Mouse (Mus musculus): ENCODE results near the gene Lrmda.

Gene Lrmda

DNA sequence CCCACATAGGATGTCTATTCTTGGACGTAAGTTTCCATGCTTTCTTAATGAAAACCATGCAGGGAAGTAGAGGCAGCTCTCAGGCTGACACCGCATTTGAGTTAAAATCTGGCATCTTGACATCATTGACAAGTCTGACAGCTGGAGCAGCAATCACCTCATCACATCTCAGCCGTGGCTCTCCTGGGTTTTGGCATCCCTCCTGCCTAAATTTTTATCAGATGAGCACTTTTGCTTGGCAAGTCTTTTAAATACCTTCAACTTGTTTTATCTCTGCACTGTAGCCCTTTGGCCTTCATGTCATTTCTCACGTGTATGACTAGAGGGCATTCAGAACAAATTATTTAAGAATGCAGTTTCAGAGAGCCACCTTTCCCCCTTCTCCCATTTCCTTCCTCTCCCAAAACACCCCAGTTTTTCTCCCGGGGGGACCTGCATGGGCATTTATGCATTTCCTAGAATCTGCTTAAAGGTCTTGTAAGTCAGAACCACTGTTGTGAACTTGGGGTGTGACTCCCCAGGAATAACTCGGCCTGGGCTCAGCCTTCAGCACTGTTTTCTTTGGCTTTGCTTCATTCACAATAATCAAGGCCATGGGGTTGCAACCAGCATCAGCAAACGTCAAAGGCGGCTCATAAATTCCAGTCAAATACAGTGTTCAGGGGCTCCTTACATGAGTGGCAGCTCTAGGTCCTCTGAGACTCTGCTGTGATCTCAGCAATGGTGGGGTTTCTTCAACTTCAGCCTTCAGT, 975.8 kb downstream of the Lrmda start:
- DNase-seq: peak; percentile 4

DNA sequence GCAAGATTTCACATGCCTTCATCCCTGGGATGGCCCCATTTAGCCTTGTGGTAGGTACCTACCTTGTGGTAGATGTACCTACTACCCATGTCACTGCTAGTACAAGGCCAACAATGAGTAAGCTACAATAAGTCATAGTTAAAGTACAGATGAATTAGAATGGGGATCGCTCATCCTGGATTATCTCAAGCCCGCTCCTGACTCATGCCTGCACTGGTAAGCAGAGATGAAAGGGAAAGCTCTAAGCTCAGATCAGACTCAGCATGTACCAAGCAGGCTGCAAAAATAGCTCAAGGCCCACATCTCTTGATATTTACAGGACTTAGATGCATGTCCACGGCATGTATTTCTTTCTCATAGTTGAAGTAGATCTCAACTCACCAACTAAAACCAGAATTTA, 979.4 kb downstream of the Lrmda start:
- DNase-seq: no peak

DNA sequence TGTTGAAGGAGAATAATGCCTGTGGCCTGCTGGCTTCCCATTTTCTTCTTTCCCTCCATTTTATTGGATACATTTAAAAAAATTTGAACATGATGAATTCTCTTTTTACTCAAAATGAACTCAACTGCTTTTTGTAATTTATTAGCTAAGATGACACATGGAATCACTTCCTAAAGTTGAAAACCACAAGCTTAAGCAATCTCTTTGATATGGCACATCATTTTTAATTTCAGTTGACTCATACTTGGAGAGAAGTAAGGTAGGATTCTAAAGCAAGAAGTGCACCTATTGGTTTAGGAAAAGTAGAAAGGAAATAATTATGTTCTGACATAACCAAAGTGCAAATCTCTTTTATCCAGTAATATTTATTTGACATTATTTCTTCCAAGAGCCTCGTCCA, 992.5 kb downstream of the Lrmda start:
- no peak for DNase-seq

DNA sequence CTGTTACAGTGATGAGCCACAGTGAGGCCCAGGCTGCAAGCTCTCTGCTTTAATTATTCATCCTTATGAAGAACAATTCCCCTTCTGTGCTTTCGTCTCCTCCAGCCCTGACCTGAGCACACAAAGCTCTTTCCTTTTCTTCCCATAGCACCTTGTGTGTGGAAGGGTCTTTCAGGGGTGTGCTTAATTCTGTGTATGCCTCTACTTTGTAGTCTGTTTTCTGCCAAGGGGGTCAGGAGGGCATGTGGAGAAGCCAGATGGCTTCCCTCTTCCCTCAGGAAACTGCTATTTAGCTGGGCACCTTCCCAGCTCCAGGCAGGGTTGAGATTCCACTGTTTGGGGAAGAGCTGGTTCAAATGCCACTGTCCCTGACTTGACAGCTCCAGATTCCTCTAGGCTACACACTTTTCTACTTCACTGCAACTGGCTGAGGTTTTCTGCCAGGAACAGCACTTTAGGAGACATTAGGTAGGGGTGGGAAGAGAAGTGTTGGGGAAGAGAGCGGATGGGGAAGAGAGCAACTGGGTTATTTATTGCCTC, 995.3 kb downstream of the Lrmda start:
- peak; percentile 6 to 17 for DNase-seq

DNA sequence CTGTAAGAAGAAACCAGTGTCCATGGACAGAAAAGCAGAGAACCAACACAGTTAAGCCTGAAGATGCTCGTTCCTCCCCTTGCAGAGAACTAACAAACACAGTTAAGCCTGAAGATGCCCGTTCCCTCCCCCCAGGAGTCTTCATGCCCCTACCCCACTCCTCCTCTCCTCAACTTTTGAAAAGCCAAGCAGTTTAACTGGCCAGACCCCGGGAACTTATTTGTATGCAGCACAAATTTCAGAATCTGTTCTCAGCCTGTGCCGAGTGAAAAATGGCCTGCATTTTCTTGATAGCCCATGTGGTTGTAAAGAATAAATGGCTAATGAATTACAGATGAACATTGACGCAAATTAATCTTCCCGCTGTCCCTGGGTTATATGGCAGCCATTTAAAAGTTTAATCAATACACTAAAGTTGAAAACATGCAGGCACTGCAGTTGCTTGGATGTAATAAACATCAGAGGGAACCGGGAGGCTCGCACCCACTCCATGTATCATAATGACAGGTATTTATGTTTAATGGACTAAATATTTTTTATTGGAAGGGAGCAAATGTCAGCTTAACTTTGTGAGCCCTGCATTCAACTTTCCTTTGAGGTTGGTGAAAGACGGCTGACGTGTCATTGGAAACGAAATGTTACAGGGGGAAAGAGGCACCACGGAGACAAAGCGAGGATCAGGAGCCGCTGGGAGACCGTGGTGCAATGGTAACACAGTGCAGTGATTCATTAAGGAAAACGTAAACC, 996.0 kb downstream of the Lrmda start:
- no peak for DNase-seq

DNA sequence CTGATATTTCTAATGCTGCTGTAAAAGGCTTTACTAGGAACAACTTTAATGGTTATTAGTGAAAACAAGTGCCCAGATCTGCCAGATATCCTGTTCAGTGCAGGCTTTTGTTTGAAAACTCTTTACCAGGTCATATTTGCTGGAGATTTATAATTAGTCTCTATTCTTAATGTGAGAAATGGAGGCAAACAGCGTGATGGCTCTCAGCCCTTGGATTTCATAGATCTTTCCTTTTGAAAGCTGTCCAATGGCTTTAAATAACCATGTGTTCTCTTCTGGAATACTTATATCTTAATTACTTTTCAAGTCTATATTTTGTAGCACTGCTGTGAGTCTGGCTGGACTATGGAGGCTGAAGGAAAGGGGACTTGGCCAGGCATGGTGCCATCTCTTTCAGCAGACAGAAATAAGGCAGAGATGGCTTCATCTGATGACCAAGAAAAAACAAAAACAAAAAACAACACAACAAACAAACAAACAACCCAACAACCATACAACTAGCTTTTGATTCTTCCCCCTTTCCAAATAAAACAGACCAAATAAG, 996.6 kb downstream of the Lrmda start:
- no peak for DNase-seq

DNA sequence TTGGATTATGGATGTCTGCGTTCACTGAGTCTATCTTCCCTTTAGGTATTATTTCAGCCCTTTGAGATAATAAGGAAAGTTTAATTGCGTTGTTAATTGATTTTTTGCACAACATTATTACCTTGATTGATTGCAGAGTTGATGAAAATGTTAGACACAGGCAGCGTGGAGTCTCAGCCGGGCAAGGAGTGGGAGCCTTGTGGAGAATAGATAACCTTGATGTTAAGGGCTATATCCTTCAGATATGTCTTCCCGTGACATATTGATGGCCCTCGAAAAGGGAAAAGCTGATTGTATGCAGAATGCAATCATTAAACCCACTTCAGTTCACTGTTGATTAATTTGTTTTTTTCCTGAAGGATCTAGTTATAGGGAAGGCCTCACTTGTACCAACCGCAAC, 1021.5 kb downstream of the Lrmda start:
- DNase-seq: no peak

DNA sequence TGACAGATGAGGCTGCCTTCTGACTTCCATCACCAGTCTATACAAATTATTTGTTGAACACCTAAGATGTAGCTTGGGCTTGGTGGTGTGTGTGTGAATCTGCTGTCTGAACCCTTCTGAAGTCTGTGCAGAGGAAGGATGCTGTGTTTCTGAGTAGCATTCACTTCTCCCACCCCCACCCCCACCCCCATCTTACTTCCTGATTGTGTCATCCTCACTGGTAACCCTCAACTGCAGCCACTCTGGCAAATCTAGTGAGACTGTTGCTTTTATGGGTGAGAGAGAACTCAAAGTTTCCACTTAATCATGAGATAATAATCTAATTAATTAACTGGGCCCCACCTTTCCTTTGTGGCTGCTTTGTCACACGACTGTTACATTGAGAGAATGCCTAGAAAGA, 1025.8 kb downstream of the Lrmda start:
- no peak for DNase-seq

DNA sequence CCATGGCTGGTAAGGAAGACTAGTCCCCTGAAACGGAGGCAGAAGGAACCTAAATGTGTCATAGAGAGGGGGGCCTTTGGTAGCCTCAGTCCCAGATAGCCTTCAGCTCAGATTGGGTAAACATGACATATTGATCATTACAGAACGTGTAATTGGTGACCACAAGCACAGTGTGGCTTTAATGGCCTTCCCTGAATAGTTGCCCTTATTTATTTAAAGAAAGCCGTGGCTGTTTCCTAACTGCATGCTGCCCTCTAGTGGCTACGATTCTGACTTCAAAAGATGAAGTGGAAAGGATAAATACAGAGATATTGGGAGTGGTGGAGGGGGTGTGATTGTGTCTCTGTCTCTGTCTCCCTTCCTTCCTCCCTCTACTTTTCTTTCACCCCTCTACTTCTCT, 1026.8 kb downstream of the Lrmda start:
- peak; percentile 57 to 79 for DNase-seq

DNA sequence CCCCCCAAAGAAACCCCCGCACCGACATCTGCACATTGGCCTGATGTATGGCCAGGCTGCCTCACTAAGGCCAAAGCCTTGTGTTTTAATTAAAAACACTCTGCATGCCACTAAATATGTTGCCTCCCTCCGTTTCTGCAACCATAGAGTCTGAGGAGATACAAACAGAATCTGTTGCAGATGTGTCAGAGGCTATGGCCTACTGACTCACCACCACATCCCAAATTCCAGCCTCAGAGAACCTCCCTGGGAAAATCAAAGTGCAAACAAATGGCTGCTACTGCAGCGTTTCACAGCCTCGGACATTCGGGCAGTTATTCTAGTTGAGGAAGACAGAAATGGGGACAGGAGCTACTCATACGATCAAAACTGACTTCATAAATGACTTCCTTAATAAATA, 1031.9 kb downstream of the Lrmda start:
- DNase-seq: no peak

DNA sequence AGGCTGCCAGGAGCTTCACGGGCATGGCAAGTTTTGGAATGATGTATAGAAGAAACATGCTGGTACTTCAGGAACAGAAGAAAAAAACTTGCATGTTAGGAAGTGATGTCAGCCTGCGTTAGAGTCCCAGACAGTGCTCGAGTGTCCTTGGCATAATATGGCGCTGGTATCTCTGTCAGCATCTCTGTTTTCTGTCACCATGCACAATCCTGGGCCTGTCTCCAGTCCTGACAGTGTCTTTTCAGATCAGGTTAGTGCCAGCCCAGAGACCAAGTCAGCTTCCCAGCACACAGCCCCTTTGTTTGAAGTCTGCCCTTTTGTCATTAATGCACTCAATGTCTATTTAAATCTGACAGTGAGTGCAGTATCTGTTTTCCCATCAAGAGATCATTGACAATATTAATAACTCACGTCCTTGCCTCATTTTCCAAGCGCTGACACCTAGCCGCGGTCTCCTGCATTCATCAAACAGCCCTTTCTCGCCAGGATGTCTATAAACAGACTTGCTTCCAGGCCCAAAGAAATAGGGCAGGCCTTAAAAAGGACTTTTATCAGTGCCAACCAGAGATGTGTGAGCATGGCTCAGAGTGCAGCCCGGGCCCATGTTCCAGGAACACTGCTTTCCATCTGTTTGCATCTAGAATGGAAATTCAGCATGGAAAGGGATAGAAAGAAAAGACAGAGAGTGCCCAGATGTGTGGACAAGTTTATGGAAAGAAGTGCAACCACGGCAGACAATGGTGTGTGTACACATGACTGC, 1033.5 kb downstream of the Lrmda start:
- no peak for DNase-seq

DNA sequence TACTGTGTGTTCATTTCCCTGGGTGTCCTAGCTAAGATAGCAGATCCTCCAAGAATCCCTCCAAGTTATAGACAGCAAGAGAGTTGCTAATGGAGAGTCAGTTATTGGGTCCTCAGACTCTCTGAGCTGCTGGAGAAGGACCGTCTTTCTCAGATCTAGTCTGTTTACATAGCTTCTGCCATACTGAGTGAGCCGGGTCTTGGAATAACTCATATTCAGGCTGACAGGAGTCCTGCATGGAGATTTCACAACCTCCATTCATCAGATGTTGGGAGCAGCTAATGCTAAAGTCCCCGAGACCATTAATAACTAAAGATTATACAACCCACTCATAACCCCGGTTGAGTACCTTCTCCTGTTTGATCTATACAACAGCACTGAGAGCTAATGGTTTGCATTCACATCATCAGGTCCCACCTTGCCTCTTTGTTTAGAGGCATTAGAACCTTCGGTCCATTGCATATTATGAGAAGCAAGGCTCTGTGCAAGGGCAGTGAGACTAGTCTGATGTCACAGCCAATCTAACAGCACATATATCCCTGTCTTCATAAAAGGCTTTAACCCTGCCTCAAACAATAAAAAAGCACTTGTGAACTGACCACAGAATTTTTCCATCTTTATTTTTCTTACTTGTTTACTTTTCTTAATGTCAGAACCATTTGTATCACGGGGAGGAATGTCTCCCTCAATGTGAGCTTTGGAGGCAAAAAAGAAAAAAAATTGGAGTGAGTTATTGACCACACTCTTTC, 1037.9 kb downstream of the Lrmda start:
- no peak for DNase-seq

DNA sequence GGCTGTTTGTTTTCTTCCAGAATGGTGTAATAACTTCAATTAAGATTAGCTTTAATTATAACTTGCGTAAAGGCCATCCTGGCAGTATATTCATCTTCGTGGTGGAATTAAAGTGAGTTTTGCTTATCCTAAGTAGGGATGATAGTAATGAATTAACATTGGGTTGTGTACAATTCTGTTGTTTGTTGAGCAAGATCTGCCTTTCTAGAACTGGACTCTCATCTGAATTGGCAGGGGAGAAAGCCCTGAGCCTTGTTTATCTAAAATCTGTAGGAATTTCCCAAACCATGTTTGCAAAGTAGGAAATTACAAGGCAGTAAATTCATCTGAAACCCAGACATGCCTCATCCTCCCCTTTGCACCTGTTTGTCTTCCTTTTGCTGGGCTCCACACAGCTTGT, 1038.5 kb downstream of the Lrmda start:
- DNase-seq: no peak

DNA sequence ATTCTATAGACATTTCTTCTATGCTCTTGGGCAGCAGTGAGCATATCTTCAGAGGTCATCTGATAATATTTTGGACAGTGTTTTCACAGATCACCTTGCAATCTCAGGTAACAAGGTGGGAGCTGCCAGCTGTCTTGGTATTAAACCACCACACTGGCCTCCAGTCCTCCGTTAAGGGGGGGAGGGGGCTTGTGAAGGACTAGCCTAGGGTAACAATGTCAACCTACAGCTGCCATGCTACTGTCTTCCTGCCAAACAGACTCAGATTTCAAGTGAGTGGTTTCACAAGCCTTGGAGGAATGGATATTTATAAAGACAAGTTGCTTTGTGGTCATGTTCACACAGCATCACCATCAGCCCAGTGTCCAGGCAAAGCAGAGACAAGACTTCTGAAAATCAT, 1059.2 kb downstream of the Lrmda start:
- DNase-seq: no peak

DNA sequence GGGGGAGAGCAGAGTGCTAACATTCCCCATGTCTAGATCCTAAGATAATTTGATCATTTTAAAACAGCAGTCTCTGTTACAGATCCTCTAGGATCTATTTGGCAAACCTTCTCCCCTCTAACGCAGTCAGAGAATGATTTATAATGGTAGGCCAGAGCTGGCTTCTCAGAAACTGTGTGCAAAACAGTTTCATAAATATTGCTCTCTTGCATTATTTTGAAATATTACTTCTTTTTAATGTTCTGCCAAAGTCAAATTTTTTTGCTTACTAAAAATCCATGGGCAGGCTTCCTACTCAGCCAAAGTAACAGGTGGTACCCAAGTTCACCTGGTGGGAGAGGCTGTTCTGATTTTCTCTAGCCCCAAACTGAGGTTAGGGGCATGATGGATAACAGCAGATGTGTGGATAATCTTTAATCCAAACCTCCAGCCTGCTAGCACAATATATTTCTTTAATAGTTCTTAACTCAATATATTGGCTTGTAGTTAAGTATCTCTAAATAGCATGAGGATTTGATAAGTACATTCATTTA, 1064.8 kb downstream of the Lrmda start:
- no peak for DNase-seq

DNA sequence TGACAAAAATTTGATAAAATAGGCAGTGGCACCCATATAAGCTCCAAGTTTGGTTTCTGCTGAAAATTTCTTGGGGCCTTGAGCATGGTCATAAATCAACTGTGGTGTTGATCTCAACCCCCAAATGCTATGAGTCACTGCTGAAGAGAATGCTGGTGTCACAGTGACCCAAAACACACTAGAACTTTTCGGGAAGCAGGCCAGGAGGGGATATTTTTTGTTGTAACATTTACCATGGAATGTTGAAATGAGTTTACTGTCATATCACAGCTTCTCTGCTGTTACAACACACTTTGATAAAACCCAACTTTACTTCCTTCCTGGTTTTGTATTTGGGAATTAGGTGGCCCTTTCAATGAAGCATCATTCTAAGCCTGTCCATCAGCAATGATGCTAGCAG, 1065.3 kb downstream of the Lrmda start:
- peak in 1 of 2 experiments; percentile 17 for DNase-seq

DNA sequence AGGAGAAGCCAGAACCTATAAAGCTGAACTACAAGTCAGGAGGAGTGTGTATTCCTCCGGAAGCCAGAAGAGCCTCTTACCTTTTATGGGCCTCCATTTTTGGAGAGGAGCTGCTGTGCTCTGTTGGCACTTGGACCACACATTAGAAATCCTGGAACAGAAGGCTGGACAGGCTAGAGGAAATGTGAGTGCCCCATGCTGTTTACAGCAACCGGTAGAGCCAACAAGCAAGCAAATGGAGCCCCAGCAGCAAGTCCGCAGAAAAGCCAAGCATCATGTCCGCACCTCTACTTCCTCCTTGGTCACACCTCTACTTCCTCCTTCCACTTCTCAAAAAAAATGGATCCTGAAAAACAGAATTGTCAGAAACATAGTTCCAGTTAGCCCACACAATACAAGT, 1073.8 kb downstream of the Lrmda start:
- DNase-seq: no peak

DNA sequence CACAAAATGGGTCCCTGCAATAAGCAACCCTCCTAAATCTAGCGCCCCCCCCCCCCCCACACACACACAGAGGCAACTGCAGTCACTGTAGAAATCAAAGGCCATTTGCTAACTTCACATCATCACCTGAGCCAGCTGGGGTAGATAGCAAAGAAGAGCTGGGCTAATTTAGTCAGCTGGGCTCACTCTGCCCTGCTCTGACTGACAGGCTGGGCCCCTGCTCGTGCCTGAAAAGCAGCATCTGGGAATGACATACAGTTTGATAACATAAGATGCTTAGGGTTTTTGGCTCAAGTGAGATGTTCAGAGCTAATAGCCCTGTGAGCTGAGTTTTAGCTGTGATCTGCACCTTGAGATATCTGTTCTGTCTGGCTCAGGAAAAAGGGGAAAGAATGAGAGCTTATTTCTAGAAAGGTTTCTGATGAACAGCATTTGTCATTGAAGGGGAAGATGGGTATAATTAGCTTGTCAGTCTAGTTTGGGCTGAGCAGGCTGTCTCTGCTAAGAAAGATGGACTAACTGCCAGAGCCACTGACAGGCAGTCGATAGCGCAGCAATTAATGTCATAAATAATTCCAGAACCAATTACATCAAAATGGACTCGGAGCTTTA, 1075.1 kb downstream of the Lrmda start:
- DNase-seq: no peak

DNA sequence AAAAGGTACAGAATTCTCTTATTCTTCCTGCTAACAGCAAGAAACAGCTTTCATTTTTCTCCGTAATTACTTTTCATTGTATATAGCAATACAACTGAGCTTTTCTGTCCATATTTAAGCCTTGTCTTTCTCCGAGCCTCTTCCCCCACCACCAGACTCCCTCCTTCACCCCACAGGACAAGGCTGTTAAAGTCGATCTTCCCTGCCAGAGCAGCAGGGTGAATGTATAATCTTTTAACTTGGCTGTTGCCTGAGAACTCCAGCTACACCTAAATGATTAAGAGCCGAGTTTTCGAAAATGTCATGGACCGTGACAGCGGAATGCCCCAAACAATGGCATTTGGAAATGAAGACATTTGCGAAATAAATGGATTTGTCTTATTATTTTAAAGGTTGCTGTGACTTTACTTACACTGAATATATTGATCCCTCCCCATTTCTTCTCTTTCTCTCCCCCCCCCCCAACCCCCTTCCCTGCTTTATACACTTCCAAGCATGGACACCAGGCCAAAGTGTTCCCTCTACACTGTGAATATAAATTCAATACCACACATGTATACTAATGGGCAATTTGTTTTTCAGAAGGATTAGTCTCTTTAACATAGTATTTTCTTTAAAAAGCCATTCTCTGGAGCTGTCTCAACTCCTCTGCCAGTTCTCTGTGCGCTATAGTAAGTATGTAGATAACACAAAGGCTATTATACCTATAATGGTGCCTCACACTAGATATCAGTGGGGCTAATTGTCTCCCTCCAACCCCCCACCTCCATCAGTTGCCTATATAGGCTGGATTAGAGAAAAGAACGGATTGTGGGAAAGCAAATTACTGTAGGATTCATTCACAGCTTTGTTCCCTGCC, 1075.9 kb downstream of the Lrmda start:
- peak; percentile 31 to 42 for DNase-seq

DNA sequence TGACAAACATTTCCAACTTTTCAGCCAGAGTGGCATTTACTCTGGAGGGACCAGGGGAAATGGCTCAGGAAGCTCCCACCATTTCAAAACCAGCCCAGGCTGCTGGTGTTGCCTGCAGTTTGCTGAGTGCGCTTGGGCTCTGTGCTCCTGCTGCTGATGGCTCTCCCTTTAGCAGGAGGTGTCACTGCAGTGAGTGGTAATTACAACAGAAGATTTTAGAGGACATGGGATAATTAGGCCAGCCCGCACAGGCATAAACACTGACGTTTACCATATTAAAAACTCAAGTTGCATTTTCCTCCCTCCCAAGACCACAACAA, 1076.5 kb downstream of the Lrmda start:
- DNase-seq: no peak

DNA sequence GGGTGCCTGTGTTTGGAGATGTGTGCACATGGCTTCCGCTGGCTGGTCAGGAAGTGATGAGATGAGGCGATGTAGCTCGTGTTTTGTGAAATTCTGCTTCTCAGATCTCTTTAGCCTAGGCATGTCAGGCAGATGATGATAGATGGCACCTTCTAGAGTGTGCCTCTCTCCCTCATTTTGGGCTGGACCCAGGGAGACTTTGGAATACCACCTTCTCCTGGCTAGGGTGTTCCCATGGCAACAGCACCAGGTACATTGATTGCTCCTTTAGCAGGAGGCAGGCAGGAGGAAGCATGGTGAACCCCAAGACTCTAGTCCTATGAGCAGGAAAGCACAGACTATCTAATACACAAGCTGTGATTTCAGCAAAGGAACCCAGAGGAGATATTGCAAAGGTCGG, 1076.9 kb downstream of the Lrmda start:
- DNase-seq: no peak
